In genomic region chr9:56646227-56647025, GRCm38 (mm10) we compare ENCODE assay signal across 11 mouse cellular contexts.
"Had no signal": no experiment of that assay in that cellular context is flagged by ENCODE, and none has a peak within 500 bp of the region (broad histone marks: within the 10 kb centered on the region; RNA-seq: fewer than 3 reads in every experiment).

No protein-coding gene starts in this region.

- DNase-seq: kidney, adult 2 months; kidney, postnatal 25 days; liver; lung, adult 18-20 months; lung, postnatal 10 days; lung, postnatal 36 days; spleen, adult 18-20 months; thymus, postnatal 25 days had no signal

- ATAC-seq: intestine, postnatal 0 days; liver, embryonic 12.5 days; midbrain, embryonic 15.5 days had no signal
